Mouse (Mus musculus) lung, embryonic 14.5 days (tissue): ENCODE data around the gene Vmn2r76. TPM values are rescaled to one million over a fixed set of nuclear protein-coding genes. Genes with fewer than 3 reads are reported as not detected.
A peak's percentile ranks its signal among the peaks of the same experiment; 100 is the strongest.
"Not testable (repeated sequence)": the region's sequence is repeated elsewhere in the genome, so short reads cannot be mapped to it uniquely, and the experiment has no call there.

Source experiments
- ATAC-seq: fragments of 200-750 bp; cut with Nextera tagmentation; 2 replicates; pipeline ENCODE4 v1.8.0; 2017; ENCODE audit warnings: mild to moderate bottlenecking, moderate TSS enrichment, moderate library complexity; ENCODE audit not compliant: insufficient read depth
- DNase-seq: peaks from one replicate; pipeline ENCODE4 v3.0.0-alpha.2; 2015
- H3K27ac ChIP-seq: fragments of 300-500 bp; sonication (generic); 2 replicates; pipeline ENCODE4 v1.5.1; 2014; ENCODE audit warnings: low read depth, mild to moderate bottlenecking, moderate library complexity
- H3K27me3 ChIP-seq: fragments of 300-500 bp; sonication (generic); 2 replicates; pipeline ENCODE4 v1.6.1; 2014; ENCODE audit warnings: low read length, control low read depth; ENCODE audit not compliant: insufficient read depth
- H3K36me3 ChIP-seq: fragments of 300-500 bp; sonication (generic); 2 replicates; pipeline ENCODE4 v1.6.1; 2014; ENCODE audit warnings: control low read depth; ENCODE audit not compliant: insufficient read depth
- H3K4me1 ChIP-seq: fragments of 300-500 bp; sonication (generic); 2 replicates; pipeline ENCODE4 v1.6.1; 2014; ENCODE audit warnings: antibody characterized with exemption, control low read depth; ENCODE audit not compliant: insufficient read depth
- H3K4me2 ChIP-seq: fragments of 300-500 bp; sonication (generic); 2 replicates; pipeline ENCODE4 v1.6.1; 2014; ENCODE audit warnings: mild to moderate bottlenecking
- H3K4me3 ChIP-seq: fragments of 300-500 bp; sonication (generic); 2 replicates; pipeline ENCODE4 v1.5.1; 2014; ENCODE audit warnings: low read depth, low read length
- H3K9ac ChIP-seq: fragments of 300-500 bp; sonication (generic); 2 replicates; pipeline ENCODE4 v1.6.1; 2014
- H3K9me3 ChIP-seq: fragments of 300-500 bp; sonication (generic); 2 replicates; pipeline ENCODE4 v1.6.1; 2016; ENCODE audit warnings: low read depth, low read length, control low read depth
- CTCF ChIP-seq: IDR thresholded peaks from 2 replicates; pipeline ENCODE4 v1.5.1; 2016; ENCODE audit warnings: antibody characterized with exemption, low read depth
- WGBS: fragments of 180-500 bp; shearing (Covaris S2); extraction: QIAGEN DNeasy Blood & Tissue Kit; methylation state at CpG from one replicate; pipeline ENCODE4 v1.1.7; 2014; 5-methylcytosine and 5-hydroxymethylcytosine counted together
- polyA plus RNA-seq: library from polyadenylated mRNA; unstranded; fragments of >200 nt; fragmentation: Nextera tagmentation; extraction: Ambion mirVana; gene quantifications from 2 replicates; pipeline ENCODE4 v1.2.1, GENCODE M21; 2014

Gene Vmn2r76
- polyA plus RNA-seq = not detected in 2 replicates

- no peak for ATAC-seq
- H3K27ac ChIP-seq = no peak within 1 kb of the TSS
- 58% methylated on average over 1 of the region's 1 CpGs for WGBS
- H3K9ac ChIP-seq = no peak within 1 kb of the TSS
- no peak for TF ChIP-seq CTCF
- no peak for DNase-seq
- no peak within 1 kb of the TSS for H3K4me3 ChIP-seq
- H3K9me3 ChIP-seq = no peaks in the 10 kb centered on the region
- no peaks in the 10 kb centered on the region for H3K4me1 ChIP-seq
- no peak within 1 kb of the TSS for H3K4me2 ChIP-seq
- no peaks in the 10 kb centered on the region for H3K36me3 ChIP-seq
- no peaks in the 10 kb centered on the region for H3K27me3 ChIP-seq
Observed at GRCm38 (mm10) chr7:86246208-86246607, at the start of gene Vmn2r76. Vmn2r76 (minus strand) TSS chr7:86246308.

GRCm38 (mm10) chr7:86277072-86277471 is 31.0 kb upstream of the Vmn2r76 start, which contains the start of gene Olfr310:
Olfr310 (minus strand) TSS chr7:86277172.
- Histone ChIP-seq H3K4me3 (no peak within 1 kb of the TSS), H3K4me2 (no peak within 1 kb of the TSS), H3K9ac (no peak within 1 kb of the TSS), H3K9me3 (no peaks in the 10 kb centered on the region), H3K4me1 (no peaks in the 10 kb centered on the region), H3K27ac (no peak within 1 kb of the TSS), H3K36me3 (no peaks in the 10 kb centered on the region), H3K27me3 (no peaks in the 10 kb centered on the region)
- DNase-seq (no peak), ATAC-seq (no peak)
- TF ChIP-seq CTCF = no peak
- 57% methylated on average over 1 of the region's 1 CpGs for WGBS

DNA sequence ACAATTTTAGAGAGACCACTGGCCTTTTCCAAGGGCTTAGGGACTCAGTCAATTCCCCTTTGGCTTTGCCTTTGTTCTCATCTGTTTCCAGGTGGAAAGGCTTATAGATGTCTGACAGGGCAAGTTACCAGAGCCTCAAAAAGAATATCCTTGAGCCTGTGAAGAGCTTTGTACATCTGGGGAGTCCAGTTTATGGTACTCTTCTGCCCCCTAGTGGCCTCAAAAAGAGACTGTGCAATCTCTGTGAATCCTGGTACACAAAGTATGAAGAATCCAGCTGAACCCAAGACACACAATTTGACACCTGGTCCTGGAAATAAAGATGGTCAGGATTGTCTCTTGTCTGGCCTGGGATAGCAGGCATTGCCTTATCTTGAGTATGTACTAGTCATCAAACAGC is 34.8 kb downstream of the Vmn2r76 start:
- H3K36me3 ChIP-seq = no peaks in the 10 kb centered on the region
- no peak overlapping the region for H3K4me2 ChIP-seq
- no peaks in the 10 kb centered on the region for H3K9me3 ChIP-seq
- H3K4me1 ChIP-seq = no peaks in the 10 kb centered on the region
- no peaks in the 10 kb centered on the region for H3K27me3 ChIP-seq
- DNase-seq = peak; percentile 51
- H3K9ac ChIP-seq = no peak overlapping the region
- H3K4me3 ChIP-seq = no peak overlapping the region
- TF ChIP-seq CTCF = peak; percentile 51
- ATAC-seq = no peak
- no peak overlapping the region for H3K27ac ChIP-seq

- H3K36me3 ChIP-seq, H3K4me1 ChIP-seq, H3K27me3 ChIP-seq, DNase-seq, ATAC-seq, H3K9me3 ChIP-seq, H3K27ac ChIP-seq, H3K4me3 ChIP-seq, H3K9ac ChIP-seq, H3K4me2 ChIP-seq: not testable (repeated sequence)
- WGBS = 39% methylated on average over 1 of the region's 1 CpGs
Observed at GRCm38 (mm10) chr7:86171678-86172077, 74.4 kb downstream of the Vmn2r76 start, which contains the start of gene Vmn2r75. Vmn2r75 (minus strand) TSS chr7:86171778.

Other genes starting within 250 kb of the Vmn2r76 start
- not detected in 2 replicates for gene Vmn2r75, start 74.5 kb downstream of the Vmn2r76 start, polyA plus RNA-seq
- gene Olfr310, start 30.9 kb upstream of the Vmn2r76 start, polyA plus RNA-seq = not detected in 2 replicates
- not detected in 2 replicates for gene Olfr309, start 67.4 kb upstream of the Vmn2r76 start, polyA plus RNA-seq
- gene Olfr308, start 79.3 kb upstream of the Vmn2r76 start, polyA plus RNA-seq = not detected in 2 replicates
- not detected in 2 replicates for gene Olfr307, start 91.3 kb upstream of the Vmn2r76 start, polyA plus RNA-seq
- gene Olfr305, start 120.6 kb upstream of the Vmn2r76 start, polyA plus RNA-seq = not detected in 2 replicates
- gene Olfr304, start 140.3 kb upstream of the Vmn2r76 start, polyA plus RNA-seq = not detected in 2 replicates
- not detected in 2 replicates for gene Olfr303, start 151.5 kb upstream of the Vmn2r76 start, polyA plus RNA-seq
- not detected in 2 replicates for gene Olfr301, start 157.5 kb upstream of the Vmn2r76 start, polyA plus RNA-seq
- gene Olfr299, start 213.6 kb upstream of the Vmn2r76 start, polyA plus RNA-seq = not detected in 2 replicates
- gene Olfr298, start 246.2 kb upstream of the Vmn2r76 start, polyA plus RNA-seq = not detected in 2 replicates